In genomic region chr16:86644912-86645312, GRCm38 (mm10) we compare ENCODE assay signal across 8 mouse cellular contexts.
A peak's percentile ranks its signal among the peaks of the same experiment; 100 is the strongest.
DNase-seq lines count a peak whose midpoint lies in the region; ATAC-seq and TF ChIP-seq lines count a peak whose summit lies in the region.
"Had no signal": no experiment of that assay in that cellular context is flagged by ENCODE, and none has a peak within 500 bp of the region (broad histone marks: within the 10 kb centered on the region; RNA-seq: fewer than 3 reads in every experiment).

No protein-coding gene starts in this region.

- TF ChIP-seq CTCF in cerebellum, adult 2 months (IDR thresholded peaks at IDR 0.05; ENCODE audit: borderline replicate concordance, insufficient read depth, low read depth, low read length): peak; percentile 45; the same call in 1 of the 2 replicates
- peak; percentile 26; the same call in 1 of the 2 replicates for TF ChIP-seq CTCF in lung, adult 2 months (IDR thresholded peaks at IDR 0.05; ENCODE audit: insufficient read depth, low read length)

- TF ChIP-seq POLR2A in cerebellum, adult 2 months (IDR thresholded peaks at IDR 0.05; ENCODE audit: borderline replicate concordance, insufficient read depth, low read length): no peak
- no peak for TF ChIP-seq POLR2A in lung, adult 2 months (IDR thresholded peaks at IDR 0.05; ENCODE audit: borderline replicate concordance, extremely low read depth, low read depth, low read length)

- ATAC-seq in frontal cortex, adult (ENCODE audit: low TSS enrichment): peak; percentile 94

- no peaks in the 10 kb centered on the region for H3K27me3 ChIP-seq in cerebellum, adult 2 months (ENCODE audit: control insufficient read depth, insufficient read depth, low read length)
- H3K27me3 ChIP-seq: neural tube, embryonic 13.5 days had no signal

- H3K4me1 ChIP-seq in cerebellum, adult 2 months (ENCODE audit: control insufficient read depth, insufficient read depth, low read length): no peaks in the 10 kb centered on the region
- H3K4me1 ChIP-seq in lung, adult 2 months (ENCODE audit: control insufficient read depth, insufficient read depth, low read length): peaks cover 3% of the 10 kb centered on the region
- H3K4me1 ChIP-seq: neural tube, embryonic 13.5 days had no signal

- H3K27ac ChIP-seq in cerebellum, adult 2 months (ENCODE audit: insufficient read depth, low read length): no peak overlapping the region
- H3K27ac ChIP-seq: neural tube, embryonic 13.5 days had no signal

- H3K4me3 ChIP-seq in cerebellum, adult 2 months (replicated peaks; ENCODE audit: insufficient read depth, low read depth, low read length): no peak overlapping the region
- H3K4me3 ChIP-seq in lung, adult 2 months (replicated peaks; ENCODE audit: extremely low read depth, low read depth, low read length): no peak overlapping the region
- H3K4me3 ChIP-seq: neural tube, embryonic 13.5 days had no signal

- peak; percentile 16 for DNase-seq in urinary bladder, postnatal 14 days (ENCODE audit: low spot score)
- no peak for DNase-seq in urinary bladder, adult 2 months (ENCODE audit: low spot score)
- peak; percentile 7 to 65 for DNase-seq in cerebellum, adult 2 months
- DNase-seq in kidney, adult 8-10 months: peak; percentile 58 to 85
- peak; percentile 10 for DNase-seq in lung, adult 2 months
- DNase-seq in yolk sac, embryonic 10.5 days (ENCODE audit: low spot score): peak; percentile 31

- WGBS in cerebellum, adult 2 months: 31% methylated on average over 2 of the region's 2 CpGs
- 10% methylated on average over 2 of the region's 2 CpGs for WGBS in lung, adult 2 months
